Mouse (Mus musculus): ENCODE results near the gene Ap2b1.

Gene Ap2b1

DNA sequence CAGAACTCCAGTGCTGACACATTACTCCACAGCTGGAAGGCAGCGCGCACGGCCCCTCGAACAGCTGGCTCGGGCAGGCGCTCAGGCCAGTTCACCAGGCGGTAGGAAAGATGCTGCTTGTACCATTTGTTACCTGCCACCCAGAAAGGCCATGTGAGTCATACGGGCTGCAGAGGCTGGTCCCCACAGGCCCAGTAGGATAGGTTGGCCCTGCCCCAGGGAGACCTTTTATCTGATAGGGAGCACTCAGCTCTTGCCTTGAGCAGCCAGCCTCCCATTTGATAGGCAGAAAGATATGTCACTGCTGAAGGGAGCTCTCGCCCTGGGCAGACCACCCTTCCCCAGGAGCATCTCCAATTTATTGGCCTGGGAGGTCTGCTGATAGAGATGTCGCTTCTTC is 148.8 kb downstream of the Ap2b1 start:
- no peak for DNase-seq

DNA sequence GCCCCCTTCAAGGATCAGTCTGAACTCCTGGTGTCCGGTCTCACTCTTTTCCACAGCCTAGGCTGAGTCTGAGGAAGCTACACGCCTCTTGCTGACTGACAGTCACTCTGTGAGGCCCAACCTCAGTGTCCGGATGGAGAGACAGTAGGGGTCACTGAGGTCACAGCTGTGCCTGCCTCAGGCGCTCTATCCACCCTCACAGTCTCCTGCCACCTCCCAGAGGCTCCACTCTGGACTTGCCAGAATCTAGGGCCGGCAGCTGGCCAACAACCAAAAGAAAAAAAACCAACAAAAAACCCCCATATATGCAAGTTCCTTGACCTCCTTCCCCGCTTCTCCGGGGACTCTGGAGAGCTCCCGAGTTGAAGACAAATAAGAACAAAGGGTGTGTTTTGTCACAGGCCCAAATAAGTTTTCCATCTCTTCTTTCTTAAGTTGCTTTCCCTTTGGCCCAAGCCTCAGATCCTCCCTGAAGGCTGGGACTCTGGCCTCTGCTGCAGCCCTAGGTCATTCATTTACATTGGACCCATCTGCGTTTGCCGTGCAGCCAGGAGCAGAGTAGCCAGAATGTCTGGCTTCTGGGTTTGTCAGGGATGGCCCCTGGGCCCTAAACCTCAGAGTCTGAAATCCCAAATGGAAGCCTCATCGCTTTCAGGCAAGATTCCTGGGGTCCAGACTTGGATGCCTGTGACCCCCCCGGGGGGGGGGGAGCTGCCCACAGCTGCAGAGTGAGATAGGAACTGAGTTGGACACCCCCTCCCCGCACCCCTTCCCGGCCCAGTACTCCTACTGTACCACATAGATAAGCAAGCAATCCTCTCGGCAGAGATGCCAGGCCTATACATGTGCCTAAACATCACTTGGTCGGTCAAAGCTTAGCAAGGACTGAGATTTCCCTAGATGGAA is 149.4 kb downstream of the Ap2b1 start:
- DNase-seq, result no peak

DNA sequence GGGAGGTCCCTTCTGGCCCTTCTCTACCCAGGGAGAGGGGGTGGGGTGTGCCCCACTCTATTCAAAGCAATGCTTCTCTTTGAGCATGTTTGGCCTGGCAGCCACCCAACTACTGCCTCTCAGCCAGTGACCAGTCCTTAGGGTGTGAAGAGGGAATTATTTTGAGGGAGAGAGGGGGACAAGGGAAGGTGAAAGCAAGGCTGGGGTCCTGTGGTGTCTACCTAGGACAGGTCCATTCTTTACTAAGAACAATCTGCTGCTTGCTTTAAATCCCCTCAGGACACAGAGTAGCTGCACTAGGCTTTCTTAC is 150.1 kb downstream of the Ap2b1 start:
- DNase-seq, result no peak

DNA sequence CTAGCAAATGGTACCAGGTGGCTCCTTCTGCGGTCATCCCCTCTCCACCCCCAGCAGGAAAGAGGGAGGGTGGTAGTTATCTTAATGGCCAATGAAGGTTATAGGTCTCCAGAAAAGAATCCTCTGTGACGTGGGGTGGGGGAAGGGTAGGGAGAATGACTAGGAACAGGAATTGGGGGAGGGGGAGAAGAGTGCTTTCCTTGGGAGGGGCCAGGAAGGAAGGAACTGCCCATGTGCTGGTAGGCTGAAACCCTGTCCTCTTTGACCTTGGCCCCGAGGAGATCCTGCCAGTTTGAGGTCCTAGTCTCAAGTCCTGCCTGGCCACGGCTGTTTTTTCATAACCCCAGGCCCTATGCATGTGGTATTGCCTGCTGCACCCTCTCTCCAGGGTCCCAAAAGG is 150.5 kb downstream of the Ap2b1 start:
- no peak for DNase-seq

DNA sequence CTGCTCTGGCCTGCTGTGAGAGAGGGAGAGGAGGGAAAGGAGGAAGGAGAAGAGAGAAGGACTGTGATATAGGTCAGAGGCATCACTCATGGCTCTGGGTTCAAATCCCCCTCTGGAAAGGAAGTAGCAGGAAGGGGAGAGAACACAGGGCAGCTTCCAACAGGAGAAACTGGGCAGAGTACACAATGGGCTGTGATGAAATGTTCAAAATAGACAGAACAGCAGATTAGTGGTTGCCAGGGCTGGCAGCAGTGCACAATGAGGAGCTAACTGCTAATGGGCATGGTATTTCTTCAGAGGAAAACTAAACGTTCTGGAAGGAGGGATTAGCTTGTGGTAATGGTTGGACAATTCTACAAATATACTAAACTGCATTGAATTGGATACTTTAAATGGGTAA is 151.7 kb downstream of the Ap2b1 start:
- no peak for DNase-seq

DNA sequence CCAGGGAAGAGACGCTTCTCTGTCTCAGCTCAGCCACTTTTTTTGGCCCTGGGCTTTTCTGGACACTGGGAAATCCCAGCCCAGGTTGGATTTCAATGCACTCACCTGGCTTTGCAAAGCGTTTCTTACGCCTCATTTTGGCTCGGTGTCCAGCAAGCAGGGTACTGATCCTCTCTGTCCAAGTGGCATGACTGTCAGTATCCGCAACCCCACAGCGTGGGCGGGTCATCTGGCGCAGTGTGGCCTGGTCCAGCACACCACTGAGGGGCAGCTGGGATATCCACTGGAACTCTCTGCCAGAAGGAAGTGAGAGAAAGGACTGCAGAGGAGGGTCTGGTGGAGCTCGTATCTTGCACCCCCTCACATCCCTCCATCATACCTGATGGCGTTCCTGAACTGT is 152.5 kb downstream of the Ap2b1 start:
- DNase-seq, result no peak

DNA sequence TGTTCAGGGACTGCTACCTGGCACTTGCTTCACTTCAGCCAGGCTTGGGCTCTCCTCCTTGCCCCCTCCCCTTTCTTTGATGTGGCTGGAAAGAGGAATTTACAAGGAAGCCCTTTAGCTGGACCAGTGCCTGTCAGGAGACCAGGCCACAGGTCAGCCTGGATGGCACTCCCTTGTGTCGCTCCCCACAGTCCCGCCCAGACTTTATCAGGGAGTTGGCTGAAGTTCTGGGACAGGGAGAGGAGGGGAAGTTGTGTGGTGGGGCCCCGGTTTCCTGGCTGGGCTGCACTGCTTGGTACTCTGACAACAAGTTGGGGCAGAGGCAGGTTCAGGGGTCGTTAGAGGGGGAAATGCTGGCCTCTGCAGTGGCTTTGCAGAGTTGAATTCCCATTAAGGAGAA is 155.7 kb downstream of the Ap2b1 start:
- no peak for DNase-seq
